Mouse (Mus musculus): Measurements from ENCODE around the gene Hoxb7.

Hoxb7 gene

DNA sequence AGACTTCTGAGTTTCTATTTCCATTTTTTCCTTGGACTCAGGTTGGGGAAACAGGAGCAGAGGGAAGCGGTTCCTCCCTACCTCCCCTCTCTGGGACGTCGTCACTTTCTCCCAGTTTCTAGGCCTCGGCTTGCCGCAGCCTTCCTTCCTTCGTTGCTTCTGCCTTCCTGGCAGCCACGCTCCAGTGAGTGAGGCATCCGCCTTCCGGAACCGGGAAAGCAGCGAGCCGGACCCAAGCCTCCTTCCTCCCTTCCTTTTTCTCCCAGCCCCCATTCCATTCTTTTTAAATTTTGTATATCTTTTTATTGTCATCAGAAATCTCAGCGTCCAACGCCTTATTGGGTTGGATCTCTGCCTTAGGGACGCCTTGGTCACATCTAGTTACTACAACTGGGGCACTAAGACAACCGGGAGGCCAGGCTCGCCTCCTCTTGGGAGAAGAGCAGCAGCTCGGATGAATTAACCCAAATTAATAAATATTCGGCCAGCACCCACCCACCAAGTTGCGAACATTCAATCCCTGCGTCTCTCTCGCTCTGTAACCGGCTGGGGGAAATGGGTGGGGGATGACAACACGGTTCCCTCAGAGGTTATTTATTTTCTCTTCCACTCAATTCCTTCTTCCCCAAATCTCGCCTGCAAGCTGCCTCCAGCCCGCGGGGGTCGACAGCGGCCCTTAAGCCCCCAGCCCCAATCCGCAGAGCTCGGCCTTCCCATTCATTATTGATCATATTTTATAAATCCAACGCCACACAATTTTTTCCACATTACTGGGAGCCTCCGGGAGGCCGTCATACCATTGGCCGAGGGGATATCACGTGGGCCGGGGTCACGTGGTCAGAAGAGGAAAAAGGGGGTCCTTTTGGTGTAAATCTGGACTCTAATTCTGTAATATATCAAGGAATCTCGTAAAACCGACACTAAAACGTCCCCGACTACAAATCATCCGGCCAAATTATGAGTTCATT lies at the start of gene Hoxb7:
Gene Hoxb7, plus strand, starts transcription at position 853 of the 968 bp plus-strand sequence.
- ChIA-PET CTCF (interaction anchor here in 2 of 4 experiments (0.5 to 1.0 kb wide), 3 partner anchors 9 to 153 kb away, joined by 3 to 10 read pairs (median 3); no protein-coding TSS in a partner anchor), POLR2A (interaction anchor here in 2 of 4 experiments (1.6 to 1.9 kb wide), 3 partner anchors 13 to 427 kb away, joined by 4 to 8 read pairs (median 5); partner anchors contain the start of gene Hoxb9 (in 1 of the 2))

DNA sequence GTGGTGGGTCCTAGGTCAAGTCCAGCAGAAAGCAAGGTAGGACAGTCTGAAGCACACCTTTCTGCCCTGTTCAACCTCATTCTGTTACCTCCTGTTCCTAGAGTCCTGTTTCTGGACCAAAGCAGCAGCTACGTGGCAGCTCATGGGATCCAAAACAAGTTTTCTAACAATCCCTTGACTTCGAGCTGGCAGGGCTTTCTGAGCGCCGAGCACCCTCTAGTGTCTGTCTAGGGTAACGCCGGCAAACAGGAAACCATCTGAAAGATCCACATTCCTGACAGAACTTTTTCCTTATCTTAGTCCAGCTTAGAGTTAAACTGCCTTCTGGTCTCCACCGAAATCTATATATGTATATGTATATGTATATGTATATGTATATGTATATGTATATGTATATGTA lies 46.2 kb upstream of the Hoxb7 start:
- ChIA-PET CTCF (interaction anchor here (0.5 to 2.4 kb wide), 72 partner anchors 8 to 622 kb away, joined by 3 to 17 read pairs (median 4); partner anchors contain the start of genes Atp5g1 (in 1 of the 4), Calcoco2 (in 1 of the 4), Snf8 (in 1 of the 4) and Snx11 (in 1 of the 4)), POLR2A (interaction anchor here (0.5 to 1.8 kb wide), 14 partner anchors 9 to 472 kb away, joined by 3 to 7 read pairs (median 3); partner anchors contain the start of gene Ube2z (in 1 of the 4))

DNA sequence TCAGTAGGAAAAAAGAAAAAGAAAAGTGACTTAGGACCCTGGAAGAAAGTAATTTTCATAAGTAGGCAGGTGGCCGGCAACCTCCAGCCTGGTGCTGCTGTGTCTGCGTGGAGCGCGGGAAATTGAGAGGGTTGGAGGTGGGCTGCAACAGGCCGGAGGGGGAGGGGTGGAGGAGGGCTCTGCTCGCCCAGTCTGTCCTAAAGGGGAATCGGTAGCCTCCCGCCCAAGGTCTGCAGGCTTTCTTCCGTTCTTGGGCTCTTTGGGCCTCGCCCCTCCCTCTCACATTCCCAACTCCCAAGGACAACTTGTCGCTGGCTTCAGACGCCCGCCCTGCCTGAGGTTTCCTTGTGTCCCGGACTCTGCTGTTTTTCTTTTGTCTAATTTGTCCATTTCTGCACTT lies 35.5 kb upstream of the Hoxb7 start:
- CTCF ChIA-PET = interaction anchor here in 3 of 4 experiments (0.5 to 2.3 kb wide), 7 partner anchors 11 to 118 kb away, joined by 3 to 13 read pairs (median 10); no protein-coding TSS in a partner anchor

DNA sequence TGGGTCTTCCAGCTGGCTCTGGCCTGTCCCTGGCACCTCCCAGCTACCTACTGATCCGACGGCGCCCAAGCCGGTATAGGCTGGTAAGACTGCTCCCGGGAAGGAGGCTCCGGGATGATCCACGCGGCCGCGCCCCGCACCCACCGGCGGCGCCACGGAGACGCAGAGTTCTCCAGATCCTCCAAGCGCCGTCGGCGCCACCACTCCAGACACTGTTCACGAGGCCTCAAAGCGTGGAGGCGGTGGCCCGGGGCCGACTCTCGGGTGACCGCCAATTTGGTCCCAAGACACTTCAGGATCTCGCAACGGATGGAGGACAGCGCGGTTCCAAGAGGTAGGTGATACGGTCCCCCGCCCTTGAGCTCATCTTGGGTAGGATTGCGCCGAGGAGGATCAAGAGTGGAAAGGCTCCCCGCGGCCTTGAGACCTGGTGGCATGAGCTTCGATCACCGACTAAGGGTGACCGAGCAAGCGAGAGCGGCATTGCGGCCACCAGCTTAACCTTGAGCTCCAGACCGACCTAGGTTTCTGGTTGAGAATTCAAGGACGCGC lies 34.9 kb upstream of the Hoxb7 start:
- ChIA-PET CTCF (interaction anchor here (0.5 to 2.3 kb wide), 14 partner anchors 8 to 662 kb away, joined by 3 to 13 read pairs (median 5); no protein-coding TSS in a partner anchor), POLR2A (interaction anchor here (0.6 to 2.1 kb wide), 22 partner anchors 9 to 699 kb away, joined by 3 to 8 read pairs (median 3); partner anchors contain the start of genes Atp5g1 (in 2 of the 4), Hoxb9 (in 1 of the 4) and Ube2z (in 1 of the 4))

More for the DNA sequence above, 35.5 kb upstream of the Hoxb7 start:
- POLR2A ChIA-PET = interaction anchor here in 3 of 4 experiments (0.7 to 2.1 kb wide), 13 partner anchors 10 to 836 kb away, joined by 3 to 8 read pairs (median 3); partner anchors contain the start of genes Cdk5rap3 (in 1 of the 3), Hoxb9 (in 1 of the 3) and Ube2z (in 1 of the 3)

DNA sequence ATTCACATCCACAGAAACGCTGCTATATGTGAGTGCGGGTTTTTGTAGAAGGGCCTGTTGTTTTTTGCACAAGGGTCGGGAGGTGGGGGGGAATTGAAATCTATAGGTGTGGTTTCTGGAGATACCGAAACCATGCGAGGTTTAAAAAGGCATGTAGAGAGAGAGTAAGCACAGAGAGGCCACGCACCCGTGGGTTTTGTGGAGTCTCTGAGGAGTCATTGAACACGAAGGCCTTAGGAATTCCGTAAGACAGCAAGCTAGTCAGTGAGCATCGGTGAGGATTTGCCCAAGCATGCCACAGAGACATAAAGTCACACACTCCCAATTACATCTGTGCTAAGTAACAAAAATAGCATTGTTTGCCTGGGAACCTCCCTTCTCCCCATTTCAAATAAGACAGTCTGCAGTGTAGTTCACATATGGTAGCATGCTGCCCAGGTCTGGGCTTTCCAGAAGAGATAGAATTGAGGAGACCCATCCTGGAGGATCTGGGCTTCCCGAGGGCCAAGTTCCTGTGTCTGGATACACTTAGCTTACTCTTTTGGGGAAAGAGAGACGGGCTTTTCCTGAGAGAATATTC lies 33.8 kb upstream of the Hoxb7 start:
- ChIA-PET POLR2A (interaction anchor here in 3 of 4 experiments (0.6 to 1.9 kb wide), 8 partner anchors 9 to 177 kb away, joined by 3 to 8 read pairs (median 4); partner anchors contain the start of gene Atp5g1 (in 1 of the 3)), CTCF (interaction anchor here in 3 of 4 experiments (1.4 to 2.3 kb wide), 4 partner anchors 9 to 27 kb away, joined by 3 to 13 read pairs (median 10); no protein-coding TSS in a partner anchor)

DNA sequence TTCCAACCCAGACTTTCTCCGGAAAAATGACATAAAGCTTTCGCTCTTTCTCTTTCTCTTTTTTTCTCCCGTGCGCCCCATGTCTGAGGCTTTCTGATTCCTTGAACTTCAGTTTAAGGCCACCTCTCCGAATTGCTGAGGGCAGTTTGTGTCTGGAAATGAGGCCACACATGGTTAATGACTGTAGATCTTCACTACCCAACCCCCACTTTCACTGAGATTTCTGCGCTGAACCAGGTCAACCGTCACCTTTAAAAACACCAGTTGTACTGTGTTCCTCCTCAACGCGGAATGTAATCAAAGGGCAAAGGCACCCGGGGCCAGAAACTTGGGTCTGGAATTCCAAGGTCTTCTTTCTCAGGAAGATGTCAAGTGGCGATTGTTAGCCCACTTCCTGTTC lies 32.2 kb upstream of the Hoxb7 start:
- CTCF ChIA-PET = interaction anchor here in 2 of 4 experiments (0.6 to 0.7 kb wide), 3 partner anchors 17 to 637 kb away, joined by 3 to 8 read pairs (median 4); partner anchors contain the start of gene Hoxb9 (in 1 of the 2)

DNA sequence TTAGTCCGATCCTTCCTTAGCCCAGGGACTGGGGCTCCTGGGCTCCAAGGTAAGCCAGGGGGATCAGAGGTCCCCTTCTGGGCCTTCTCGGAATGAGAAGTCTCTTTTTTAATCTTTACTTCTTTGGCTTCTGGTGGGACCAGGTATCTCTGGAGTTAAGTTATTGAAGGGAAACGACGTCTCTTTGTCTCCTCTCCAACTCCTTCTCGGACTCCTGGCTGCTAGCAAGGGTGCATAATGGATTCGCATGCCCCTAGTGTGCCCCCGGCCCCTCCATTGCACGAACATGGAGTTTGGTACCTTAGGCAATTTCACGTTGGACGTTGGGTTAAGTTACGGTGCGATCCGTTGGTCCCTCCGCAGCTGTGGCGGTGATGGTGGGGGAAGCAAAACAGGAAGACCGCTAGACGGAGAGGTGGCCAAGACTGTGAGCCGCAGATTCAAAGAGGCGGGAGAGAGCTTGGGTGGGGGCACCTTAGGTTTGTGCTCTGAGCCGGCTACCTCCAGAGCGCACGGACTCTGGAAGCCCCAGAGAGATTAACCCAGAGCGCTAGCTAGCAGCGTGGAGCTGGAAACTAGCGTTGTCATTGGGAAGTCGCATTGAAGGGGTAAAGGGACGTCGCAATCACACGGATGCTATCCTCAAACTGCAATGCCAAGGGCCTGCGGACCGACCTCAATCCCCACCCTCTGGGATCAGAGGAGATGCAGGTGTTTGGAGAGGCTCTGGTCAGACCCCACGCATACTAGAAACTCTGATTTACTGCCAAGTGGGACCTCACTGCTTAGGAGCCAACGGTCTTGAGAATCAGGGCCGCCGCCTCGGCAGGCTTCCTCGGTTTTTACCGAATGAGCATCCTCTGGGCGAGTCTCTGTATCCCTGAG lies 31.1 kb upstream of the Hoxb7 start:
- ChIA-PET POLR2A (interaction anchor here (0.6 to 1.5 kb wide), 13 partner anchors 10 to 526 kb away, joined by 3 to 5 read pairs (median 3); partner anchors contain the start of genes Atp5g1 (in 2 of the 4), Hoxb9 (in 2 of the 4) and Ube2z (in 1 of the 4)), CTCF (interaction anchor here in 3 of 4 experiments (0.6 to 2.3 kb wide), 14 partner anchors 10 to 715 kb away, joined by 3 to 7 read pairs (median 3); partner anchors contain the start of gene Atp5g1 (in 1 of the 3))

More for the DNA sequence above, 32.2 kb upstream of the Hoxb7 start:
- POLR2A ChIA-PET = interaction anchor here (0.6 to 1.2 kb wide), 7 partner anchors 11 to 577 kb away, joined by 3 to 6 read pairs (median 4); partner anchors contain the start of gene Hoxb9 (in 1 of the 4)

DNA sequence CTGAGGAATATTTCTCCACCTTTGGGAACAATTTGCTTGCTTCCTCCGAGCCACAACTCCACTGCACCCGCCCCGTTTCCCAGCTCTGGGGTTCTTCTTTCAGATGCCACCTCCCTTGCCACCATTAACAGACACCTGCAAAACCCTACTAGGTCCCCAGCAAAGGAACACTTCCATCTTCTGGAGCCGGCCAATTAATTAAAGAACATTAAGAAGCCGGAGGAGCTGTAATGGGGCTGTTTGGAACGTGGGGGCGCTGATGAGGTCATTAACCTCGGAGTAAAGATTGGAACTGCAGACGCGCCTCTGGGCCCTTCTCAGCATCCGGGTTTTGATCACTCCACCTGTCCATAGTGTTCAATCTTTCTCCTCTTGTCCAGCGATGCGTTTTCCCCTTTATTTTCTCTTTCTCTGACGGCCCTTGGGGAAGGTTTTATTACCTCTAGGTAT lies 30.4 kb upstream of the Hoxb7 start:
- POLR2A ChIA-PET = interaction anchor here in 3 of 4 experiments (0.6 to 1.5 kb wide), 10 partner anchors 11 to 525 kb away, joined by 3 to 5 read pairs (median 3); partner anchors contain the start of genes Atp5g1 (in 2 of the 3), Hoxb9 (in 2 of the 3) and Ube2z (in 1 of the 3)
- CTCF ChIA-PET = interaction anchor here in 3 of 4 experiments (0.6 to 2.3 kb wide), 15 partner anchors 11 to 716 kb away, joined by 3 to 7 read pairs (median 3); partner anchors contain the start of genes Atp5g1 (in 1 of the 3) and Hoxb9 (in 1 of the 3)

DNA sequence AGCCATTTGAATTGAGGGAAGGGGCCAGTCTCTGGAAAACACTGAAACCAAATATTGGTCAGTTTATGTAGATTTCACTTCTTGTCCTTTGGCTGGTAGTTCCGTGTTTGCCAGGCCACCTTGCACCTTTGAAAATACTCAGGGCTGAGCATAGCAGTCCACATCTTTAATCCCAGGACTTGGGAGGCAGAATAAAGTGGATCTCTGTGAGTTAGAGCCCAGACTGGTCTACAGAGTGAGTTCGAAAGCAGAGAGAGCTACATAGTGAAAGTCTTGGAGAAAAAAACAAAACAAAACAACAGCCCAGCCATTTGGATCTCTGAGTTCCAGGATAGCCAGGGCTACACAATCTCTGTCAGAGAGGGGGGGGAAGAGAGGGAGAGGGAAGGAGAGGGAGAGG lies 29.3 kb upstream of the Hoxb7 start:
- ChIA-PET CTCF (interaction anchor here in 2 of 4 experiments (0.6 to 1.5 kb wide), 2 partner anchors 386 to 452 kb away, joined by 3 to 4 read pairs; no protein-coding TSS in a partner anchor), POLR2A (interaction anchor here in 2 of 4 experiments (0.6 to 0.8 kb wide), 4 partner anchors 14 to 920 kb away, joined by 3 to 14 read pairs (median 4); partner anchors contain the start of gene Hoxb9 (in 1 of the 2))

DNA sequence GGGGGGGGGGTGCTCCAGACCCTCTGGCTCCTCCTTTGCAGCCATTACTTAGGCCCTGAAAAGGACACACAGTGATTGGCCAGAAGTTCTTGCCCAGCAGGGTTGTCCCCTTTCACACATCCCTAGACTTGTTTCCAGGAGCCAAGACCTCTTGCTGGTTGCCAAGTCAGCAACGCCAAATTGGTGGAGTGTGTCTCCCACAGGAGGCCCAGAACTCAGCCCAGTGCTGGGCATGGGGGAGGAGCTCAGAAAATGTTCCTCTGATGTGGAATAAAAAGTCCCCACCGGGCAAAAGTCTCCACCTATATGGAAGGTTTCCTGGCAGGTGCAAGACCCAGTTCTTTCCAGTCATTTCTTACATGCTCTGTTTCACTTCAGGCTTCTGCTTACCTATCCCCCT lies 27.4 kb upstream of the Hoxb7 start:
- POLR2A ChIA-PET = interaction anchor here in 3 of 4 experiments (0.6 to 1.2 kb wide), 7 partner anchors 12 to 1746 kb away, joined by 3 to 12 read pairs (median 3); partner anchors contain the start of gene Hoxb9 (in 1 of the 3)

DNA sequence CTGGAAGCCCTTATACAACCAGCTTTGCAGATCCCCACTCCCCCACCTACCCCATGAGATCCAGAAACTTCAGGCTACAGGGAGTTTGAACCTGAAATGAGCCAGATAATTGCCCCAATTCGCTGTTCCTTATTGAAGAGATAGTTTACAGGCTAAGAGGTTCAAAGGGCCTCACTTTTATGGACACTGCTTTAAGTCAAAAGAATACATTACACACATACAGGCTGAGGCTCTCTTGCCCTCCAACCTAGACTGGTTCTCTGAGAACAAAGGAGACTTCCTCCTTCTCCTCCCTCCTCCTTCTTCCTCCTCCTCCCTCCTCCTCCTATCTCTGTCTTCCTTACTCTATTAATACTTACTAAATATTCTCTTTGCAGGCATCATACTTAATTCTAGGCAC lies 26.9 kb upstream of the Hoxb7 start:
- ChIA-PET CTCF (interaction anchor here in 1 of 4 experiments (0.6 to 0.7 kb wide), 2 partner anchors 36 to 179 kb away, joined by 3 to 4 read pairs; no protein-coding TSS in a partner anchor), POLR2A (interaction anchor here in 1 of 4 experiments (0.7 to 1.2 kb wide), 3 partner anchors 12 to 1746 kb away, joined by 3 read pairs; partner anchors contain the start of gene Hoxb9)

More for the DNA sequence above, 27.4 kb upstream of the Hoxb7 start:
- CTCF ChIA-PET = interaction anchor here in 1 of 4 experiments (0.6 to 1.4 kb wide), 4 partner anchors 35 to 180 kb away, joined by 3 to 4 read pairs (median 4); no protein-coding TSS in a partner anchor

DNA sequence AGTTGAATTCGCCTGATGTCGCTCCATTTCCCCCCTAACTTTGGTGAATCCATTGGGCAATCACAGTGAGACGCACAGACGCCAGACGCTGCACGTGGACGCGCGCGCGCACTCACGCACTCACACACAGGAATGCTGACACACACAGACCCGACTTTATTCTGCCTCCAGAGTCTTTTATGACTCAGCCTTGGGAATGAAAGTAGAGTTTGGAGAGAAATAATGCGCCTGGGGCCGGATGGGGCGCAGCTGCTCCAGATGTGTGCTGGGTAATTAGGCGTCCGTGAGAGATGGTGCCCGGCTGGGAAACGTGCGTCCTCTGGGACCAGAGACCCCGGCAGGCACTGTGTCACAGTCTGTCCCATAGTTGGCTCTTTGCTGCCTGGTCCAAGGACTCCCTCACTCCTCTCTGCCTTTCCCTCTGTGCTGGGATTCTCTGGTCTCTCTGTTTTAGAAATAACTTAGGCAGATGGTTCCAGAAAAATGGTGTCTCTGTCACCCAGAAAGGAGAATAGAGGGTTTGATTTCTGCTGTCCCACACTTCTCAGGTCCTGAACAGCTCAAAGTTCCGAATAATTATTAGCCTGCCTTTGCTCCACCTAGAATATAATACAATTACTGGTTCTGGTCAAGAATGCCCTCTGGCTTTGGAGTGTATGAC lies 26.0 kb upstream of the Hoxb7 start:
- ChIA-PET POLR2A (interaction anchor here in 3 of 4 experiments (0.6 to 2.5 kb wide), 7 partner anchors 8 to 61 kb away, joined by 3 to 20 read pairs (median 5); partner anchors contain the start of gene Hoxb9 (in 1 of the 3)), CTCF (interaction anchor here in 3 of 4 experiments (0.5 to 2.2 kb wide), 6 partner anchors 10 to 99 kb away, joined by 3 to 22 read pairs (median 14); partner anchors contain the start of gene Hoxb9 (in 2 of the 3))

DNA sequence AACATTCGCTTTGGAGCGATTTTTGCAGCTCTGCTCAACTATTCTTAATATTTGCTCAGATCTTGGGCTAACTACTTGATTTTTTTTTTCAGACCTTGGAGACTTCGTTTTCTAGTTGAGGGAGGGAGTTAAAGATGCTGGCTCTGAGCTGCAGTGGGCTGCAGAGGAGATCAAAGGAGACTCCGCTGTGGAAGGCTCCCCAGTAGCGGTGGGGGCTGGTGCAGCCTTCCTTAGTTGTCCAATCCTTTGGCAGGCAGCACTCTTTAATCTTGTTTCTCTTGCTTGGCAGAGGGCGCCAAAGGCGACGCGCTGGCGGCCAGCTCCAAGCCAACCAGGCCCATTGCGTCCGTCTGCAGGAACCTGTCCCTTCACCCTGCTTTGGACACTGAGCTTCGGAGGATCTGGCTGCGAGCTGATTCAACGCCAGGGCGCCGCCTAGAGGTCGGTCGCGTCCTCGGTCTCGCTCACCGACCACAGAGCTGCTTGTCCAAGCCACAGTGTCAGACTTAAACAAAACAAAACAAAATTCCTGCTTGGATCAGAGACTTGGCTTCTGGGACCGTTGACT lies 25.0 kb upstream of the Hoxb7 start:
- ChIA-PET CTCF (interaction anchor here (0.5 to 2.2 kb wide), 73 partner anchors 9 to 1328 kb away, joined by 3 to 22 read pairs (median 3); partner anchors contain the start of genes Hoxb9 (in 2 of the 4) and Hoxb8 (in 1 of the 4)), POLR2A (interaction anchor here (0.6 to 2.5 kb wide), 18 partner anchors 9 to 186 kb away, joined by 3 to 20 read pairs (median 4); partner anchors contain the start of genes Hoxb9 (in 4 of the 4), Atp5g1 (in 1 of the 4) and Hoxb5 (in 1 of the 4))

DNA sequence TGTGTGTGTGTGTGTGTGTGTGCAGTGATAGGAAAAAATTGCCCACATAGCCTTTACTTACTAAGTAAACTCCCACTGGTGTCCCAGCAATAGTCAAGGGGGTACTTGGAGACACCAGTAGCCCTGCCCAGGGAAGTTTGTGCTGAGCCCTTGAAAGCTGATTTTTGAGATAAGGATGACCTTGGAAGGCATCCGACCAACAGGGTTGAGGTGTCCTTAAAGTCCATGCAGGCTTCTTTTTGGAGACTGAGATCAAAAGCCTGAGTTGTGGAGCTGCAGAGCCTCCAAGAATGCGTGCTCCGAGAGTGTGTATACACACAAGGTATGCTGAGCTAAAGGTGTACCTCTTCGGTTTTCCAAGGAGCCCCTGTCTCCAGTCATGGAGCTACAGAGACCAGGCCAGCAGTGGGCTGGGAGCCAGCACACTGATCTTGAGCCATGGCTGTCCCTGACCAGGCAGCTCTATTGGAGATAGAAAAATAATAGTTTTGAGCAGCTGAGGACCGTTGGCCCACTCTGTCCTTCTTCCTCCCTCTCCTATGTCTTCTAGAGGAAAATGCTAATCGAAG lies 24.1 kb upstream of the Hoxb7 start:
- ChIA-PET POLR2A (interaction anchor here (0.7 to 2.5 kb wide), 10 partner anchors 8 to 114 kb away, joined by 4 to 20 read pairs (median 8); partner anchors contain the start of gene Hoxb9 (in 4 of the 4)), CTCF (interaction anchor here (0.5 to 2.2 kb wide), 48 partner anchors 8 to 1327 kb away, joined by 3 to 24 read pairs (median 4); partner anchors contain the start of genes Hoxb9 (in 2 of the 4) and Hoxb8 (in 1 of the 4))

Measured in embryonic stem cell, embryonic (primary cell).